Mouse (Mus musculus) pancreas, adult 10 weeks (tissue): ENCODE measurements around the gene 1700001L19Rik. TPM values are rescaled to one million over a fixed set of nuclear protein-coding genes. Genes with fewer than 3 reads are reported as not detected.

Experiments used
- polyA plus RNA-seq: library from polyadenylated mRNA; stranded (reverse); fragments of 350-450 nt; fragmentation: Illumina TruSeq; extraction: RNeasy Lipid Tissue Mini Kit (QIAGEN cat#74804); gene quantifications from one replicate; pipeline ENCODE4 v1.2.3, GENCODE M21; 2015; ENCODE audit warnings: low read depth, low replicate concordance; ENCODE audit not compliant: insufficient read depth

Gene 1700001L19Rik
- not detected for polyA plus RNA-seq

DNA sequence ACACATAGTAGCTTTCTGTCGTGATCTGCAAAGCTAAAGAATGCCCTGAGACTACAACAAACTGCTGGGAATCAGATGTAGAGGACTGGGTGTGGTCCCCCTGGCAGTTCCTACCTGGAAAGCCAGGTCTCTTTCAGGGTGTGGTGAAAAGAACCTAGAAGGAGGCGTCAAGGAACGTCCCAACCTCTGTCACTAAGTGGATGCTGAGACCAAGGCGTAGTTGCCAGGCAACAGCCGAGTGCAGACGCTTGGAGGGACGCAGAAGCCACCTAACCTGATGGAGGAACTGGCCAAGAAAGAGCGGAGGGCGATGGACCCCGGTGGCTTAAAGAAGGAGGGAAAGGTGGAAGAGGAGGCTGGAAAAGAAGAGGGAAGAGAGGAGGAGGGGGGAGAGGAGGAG, at the start of gene 1700001L19Rik:
Gene 1700001L19Rik (plus strand): TSS at position 223 of the 400 bp plus-strand sequence.

DNA sequence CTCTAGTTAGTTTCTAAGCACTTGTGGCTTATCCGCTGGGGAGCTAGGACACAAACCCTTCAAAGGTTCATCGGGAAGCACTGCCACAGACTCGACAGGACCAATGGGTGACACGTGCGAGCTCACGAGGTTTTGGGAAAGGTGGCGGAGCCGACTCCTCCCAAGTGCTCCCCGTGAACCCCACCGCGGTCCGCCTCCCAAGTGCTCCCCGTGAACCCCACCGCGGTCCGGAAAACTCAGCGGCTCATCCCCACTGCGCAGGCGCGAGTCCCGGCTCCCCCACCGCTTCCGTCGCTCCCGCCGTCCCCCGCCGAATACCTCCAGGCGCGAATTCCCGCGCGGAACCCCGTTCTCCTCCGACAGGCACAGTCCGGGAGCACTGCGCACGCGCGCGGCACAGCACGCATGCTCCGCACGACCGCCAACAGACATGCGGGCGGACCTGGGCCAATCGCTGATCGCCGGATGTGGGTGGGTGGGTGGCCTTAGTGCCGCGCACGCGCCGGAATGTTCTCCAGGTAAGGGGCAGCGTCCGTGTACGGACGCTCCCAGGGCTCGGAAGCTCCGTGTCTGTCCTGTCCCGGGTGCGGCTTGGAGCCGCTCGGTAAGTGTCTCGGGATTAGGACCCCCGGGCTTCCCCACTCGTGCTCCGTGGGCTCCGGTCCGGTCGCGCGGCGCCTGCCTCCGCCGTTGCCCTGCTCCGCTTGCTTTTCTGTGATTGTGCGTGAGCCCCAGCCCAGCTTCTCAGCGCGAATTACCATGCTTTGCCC, 15.3 kb upstream of the 1700001L19Rik start, which contains the start of the genes Mtrr and Fastkd3:
Gene Mtrr (minus strand): TSS at position 403 of the 770 bp plus-strand sequence.
Gene Fastkd3 (plus strand): TSS at position 488 of the 770 bp plus-strand sequence.

Other genes with a start within 250 kb of the 1700001L19Rik start
- gene Mtrr, start 15.3 kb upstream of the 1700001L19Rik start, polyA plus RNA-seq, result 1.8 TPM
- gene Fastkd3, start 15.2 kb upstream of the 1700001L19Rik start, polyA plus RNA-seq, result 9.0 TPM